Mouse (Mus musculus) c-Kit-positive CD71-negative TER-119-negative erythroid progenitor cells, embryonic 14.5 days (primary cell): ENCODE data around the gene Tfip11.

Experiments used
- DNase-seq: peaks from one replicate; pipeline ENCODE4 v3.0.0-alpha.2; 2013; ENCODE audit warnings: low read depth

Gene Tfip11

GRCm38 (mm10) chr5:112325546-112326445, at the start of gene Tfip11:
TSS of gene Tfip11 (plus strand) at chr5:112326358.
- peak; percentile 92 for DNase-seq

DNA sequence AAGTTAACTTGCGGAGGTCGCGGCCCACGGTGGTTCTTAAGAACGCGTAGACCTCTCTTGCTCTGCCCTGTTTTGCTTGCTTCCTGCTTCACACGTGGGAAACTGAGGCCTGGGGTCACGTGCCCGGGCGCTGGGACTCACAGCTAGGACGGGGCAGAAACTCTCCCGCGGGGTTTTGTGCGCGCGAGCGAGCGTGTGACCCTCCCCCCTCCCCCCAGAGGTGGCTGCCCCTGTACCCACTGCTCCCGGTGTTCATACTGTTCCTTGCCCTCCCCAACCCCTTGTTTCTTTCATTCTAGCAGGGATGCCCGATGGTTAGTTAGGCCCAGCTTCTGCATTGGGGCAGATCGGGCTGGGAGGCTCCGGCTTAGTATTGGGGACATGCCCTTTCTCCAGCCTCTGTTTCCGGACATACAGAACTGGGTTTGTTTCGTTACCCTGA, 49.2 kb upstream of the Tfip11 start:
- no peak for DNase-seq

DNA sequence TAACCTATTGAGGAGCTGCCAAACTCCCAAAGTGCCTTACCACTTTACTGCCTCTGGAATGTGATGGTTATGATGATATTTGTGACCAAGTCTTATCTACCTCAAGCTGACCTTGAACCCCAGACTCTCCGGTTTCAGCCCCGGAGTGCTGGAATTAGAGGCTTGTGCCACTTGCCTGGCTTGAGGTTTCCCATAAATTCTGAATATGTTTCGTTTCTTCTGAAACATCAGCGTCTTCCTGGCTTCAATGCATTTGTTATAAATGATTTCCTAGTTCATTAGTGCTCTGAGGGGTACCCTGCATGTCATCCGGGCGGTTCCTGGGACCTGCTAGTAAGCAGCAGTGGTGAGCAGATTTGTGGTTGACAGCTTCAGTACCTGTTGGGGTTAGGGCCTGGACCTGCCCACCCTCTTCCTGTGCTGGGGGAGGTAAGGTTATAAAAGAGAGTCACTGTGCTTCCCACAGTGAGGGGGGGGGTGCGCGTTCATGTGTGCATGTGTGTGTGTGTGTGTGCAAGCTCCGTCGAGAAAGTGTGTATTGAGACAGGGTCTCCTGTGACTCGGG, 48.2 kb upstream of the Tfip11 start:
- DNase-seq, result no peak

DNA sequence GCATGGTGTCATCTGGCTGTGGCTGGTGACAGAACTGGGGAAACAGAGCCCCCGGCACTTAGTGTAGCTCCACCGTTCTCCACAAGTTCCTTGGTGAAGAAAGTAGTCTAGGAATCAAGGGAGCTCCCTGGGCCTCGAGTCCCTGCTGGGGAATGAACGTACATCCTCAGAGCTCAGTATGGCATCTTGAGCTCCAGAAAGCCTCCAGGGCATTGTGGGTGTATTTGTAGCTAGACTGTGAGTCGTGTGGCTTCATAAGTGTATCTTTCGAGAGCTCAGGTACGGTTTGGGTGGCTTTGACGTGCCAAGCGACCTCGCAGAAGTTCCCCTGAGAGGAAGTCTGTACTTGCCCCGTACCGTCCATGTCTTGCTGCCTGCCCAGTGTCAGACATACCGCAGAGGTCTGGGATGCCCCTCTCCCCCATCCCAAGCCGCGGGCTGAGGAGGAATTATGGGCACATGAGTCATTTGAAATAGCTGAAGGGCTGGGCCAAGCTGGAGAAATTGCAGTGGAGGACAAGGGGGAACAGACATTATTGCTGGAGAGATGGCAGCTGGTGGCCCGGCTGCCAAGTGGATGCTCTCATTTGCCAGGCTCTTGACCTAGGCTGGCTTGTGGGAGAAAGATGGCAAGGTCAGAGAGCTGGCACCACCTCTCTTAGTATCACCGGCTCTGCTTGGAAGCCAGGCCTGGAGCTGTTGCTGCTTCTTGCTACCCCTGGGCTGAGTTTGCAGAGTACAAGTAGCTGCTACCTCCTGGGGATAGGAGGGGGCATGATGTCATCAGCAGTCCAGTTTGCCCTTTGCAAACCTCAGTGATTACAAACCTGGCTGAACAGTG, 46.8 kb upstream of the Tfip11 start:
- DNase-seq, result no peak

- DNase-seq, result no peak
Observed at GRCm38 (mm10) chr5:112280151-112280550, 46.0 kb upstream of the Tfip11 start.

DNA sequence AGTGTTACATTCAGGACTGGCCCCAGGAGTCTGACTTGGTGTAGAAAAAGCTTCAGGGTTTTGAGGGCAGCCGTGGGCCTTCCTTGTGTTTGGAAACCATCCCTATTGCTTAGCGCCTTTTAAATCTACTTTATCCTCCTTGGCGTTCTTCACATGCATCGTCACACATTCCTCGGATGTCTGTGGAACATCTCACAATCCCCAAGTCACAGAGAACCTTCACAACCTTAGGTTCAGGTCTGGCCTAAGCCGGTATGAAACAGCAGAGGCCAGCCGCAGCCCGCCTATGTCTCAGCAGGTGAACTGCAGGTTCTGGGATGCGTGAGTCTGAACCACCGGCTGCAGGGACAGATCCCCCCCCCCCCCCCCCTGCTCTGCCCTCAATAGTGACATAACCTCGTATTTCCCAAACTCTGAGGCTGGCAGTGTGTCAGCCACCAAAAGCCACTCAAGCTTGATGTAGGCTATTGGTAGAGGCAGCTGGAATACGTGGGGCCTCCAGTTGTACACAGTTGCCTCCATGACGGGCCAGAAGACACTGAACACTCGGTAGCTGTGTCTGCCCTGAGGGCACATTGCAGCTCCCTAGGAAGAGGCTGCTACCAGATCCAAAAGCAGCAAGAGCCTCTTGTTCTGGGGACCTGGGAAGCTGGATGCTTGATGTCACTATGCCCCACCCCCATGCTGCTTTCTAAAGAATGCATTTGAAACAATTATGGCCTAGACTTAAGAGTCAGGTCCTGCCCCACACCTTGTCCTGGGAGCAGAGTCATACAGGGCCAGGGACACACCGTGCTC, 45.1 kb upstream of the Tfip11 start:
- DNase-seq, result no peak

GRCm38 (mm10) chr5:112281676-112282075, 44.5 kb upstream of the Tfip11 start:
- DNase-seq, result no peak

- no peak for DNase-seq
Observed at GRCm38 (mm10) chr5:112282123-112282779, 43.9 kb upstream of the Tfip11 start.

GRCm38 (mm10) chr5:112282780-112283482, 43.2 kb upstream of the Tfip11 start:
- DNase-seq, result no peak

- DNase-seq, result no peak
Observed at GRCm38 (mm10) chr5:112283543-112284202, 42.5 kb upstream of the Tfip11 start.

DNA sequence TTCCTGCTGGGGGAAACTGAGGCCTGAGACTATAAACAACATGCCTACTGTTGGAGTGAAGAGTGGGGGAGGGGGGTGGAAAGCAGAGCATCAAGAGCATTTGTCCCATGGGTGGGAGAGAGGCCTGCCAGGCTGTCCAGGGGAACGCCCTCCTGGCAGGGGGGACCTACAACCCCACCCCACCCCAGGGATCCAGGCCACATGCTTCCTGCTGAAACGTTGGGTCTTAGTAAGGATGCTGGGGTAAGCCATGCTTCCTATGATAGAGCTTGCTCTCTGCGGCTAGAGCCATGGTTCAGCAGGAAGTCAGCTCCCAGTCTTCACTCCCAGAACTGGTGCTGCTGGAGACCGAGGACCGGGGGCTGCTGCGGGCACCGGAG, 42.0 kb upstream of the Tfip11 start:
- no peak for DNase-seq

- no peak for DNase-seq
Observed at GRCm38 (mm10) chr5:112285548-112286085, 40.5 kb upstream of the Tfip11 start.

GRCm38 (mm10) chr5:112286608-112286983, 39.6 kb upstream of the Tfip11 start:
- no peak for DNase-seq

GRCm38 (mm10) chr5:112286984-112287641, 39.0 kb upstream of the Tfip11 start:
- no peak for DNase-seq

DNA sequence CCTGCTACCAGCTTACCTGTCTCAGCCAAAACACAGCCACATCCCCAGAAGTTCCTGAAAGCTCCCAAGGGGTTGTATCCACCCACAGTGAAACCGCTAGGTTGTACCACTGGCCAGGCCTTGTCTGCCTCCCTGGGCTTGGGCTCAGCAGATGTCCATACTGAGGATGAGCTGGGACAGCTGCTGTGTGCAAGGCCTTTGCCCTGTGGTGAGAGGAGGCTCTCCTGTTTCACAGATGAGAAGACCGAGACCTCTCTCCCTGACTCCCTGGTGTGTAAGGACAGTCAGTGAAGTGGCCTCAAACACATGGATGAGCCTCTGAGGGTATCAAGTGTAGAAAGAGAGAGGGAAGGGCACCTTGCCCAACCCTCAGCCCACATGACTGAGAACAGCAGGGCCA, 38.5 kb upstream of the Tfip11 start:
- no peak for DNase-seq

GRCm38 (mm10) chr5:112288193-112289141, 37.7 kb upstream of the Tfip11 start:
- DNase-seq, result no peak

GRCm38 (mm10) chr5:112289236-112289635, 36.9 kb upstream of the Tfip11 start:
- no peak for DNase-seq
